8 mouse cellular contexts compared by ENCODE assay signal in the genomic region with DNA sequence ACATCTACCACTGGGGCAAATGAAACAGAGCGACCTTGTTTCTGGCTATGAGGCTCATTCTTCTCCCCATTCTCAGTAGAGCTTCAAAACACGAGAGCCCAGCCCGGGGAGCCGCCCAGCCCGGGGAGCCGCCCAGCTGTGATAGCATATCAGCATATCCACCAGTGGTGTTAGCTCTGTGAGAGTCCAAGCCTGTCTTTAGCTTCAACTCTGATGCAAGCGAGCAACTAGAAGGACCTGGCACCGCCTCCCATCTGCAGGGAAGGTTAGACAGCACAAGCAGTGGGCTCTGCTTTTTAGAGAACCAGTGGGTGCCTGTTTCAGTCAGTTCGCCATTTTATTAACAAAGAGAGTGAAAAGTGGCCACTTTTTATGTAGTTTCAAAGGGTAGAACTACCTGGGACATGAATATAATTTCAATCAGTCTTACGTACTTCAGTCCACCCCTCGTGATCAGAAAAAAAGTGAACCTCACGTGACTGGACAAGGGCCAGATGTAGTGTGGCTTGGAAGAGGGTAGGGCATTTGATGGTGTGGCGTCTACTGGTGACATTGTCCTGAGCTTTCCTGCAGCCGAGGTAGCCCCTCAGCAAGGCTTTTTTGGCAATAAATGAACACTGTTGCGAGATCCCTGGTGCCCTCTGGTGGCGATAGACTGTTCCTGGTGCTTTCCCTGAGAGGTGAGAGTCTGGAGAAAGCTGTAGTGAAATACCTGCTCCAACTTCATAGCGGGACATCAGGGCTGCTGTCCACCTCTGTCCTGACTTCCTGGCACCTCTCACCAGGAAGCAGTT.
A peak's percentile ranks its signal among the peaks of the same experiment; 100 is the strongest.
DNase-seq lines count a peak whose midpoint lies in the region; ATAC-seq and TF ChIP-seq lines count a peak whose summit lies in the region.

No protein-coding gene starts in this region.

- no peak overlapping the region for H3K4me2 ChIP-seq in intestine, embryonic 14.5 days (ENCODE audit: low read length)
- H3K4me2 ChIP-seq in intestine, embryonic 16.5 days (ENCODE audit: low read depth, low read length) = no peak overlapping the region

- no peaks in the 10 kb centered on the region for H3K4me1 ChIP-seq in intestine, embryonic 14.5 days (replicated peaks; ENCODE audit: control insufficient read depth, insufficient read depth, low read length)
- no peaks in the 10 kb centered on the region for H3K4me1 ChIP-seq in intestine, embryonic 16.5 days (ENCODE audit: control insufficient read depth, insufficient read depth, low read length)
- H3K4me1 ChIP-seq in cortical plate, adult 2 months (ENCODE audit: control insufficient read depth, insufficient read depth, low read length) = peaks cover 2% of the 10 kb centered on the region; the same call in 1 of the 2 replicates
- H3K4me1 ChIP-seq in limb, embryonic 10.5 days = no peaks in the 10 kb centered on the region

- TF ChIP-seq CTCF in Patski (IDR thresholded peaks at IDR 0.05) = peak; percentile 64
- peak; percentile 66 for TF ChIP-seq CTCF in cortical plate, adult 2 months (IDR thresholded peaks at IDR 0.05; ENCODE audit: extremely low read depth, insufficient read depth, low read length)

- POLR2A ChIA-PET in Patski (lab: Charles Lee) = no interaction called here

- 48% methylated on average over 17 of the region's 17 CpGs for WGBS in intestine, embryonic 14.5 days
- 45% methylated on average over 17 of the region's 17 CpGs for WGBS in intestine, embryonic 16.5 days
- WGBS in limb, embryonic 10.5 days = 48% methylated on average over 17 of the region's 17 CpGs

- in situ Hi-C loops in Patski (cut with MboI; ENCODE audit: low pct_unique_long_range_greater_than_20kb) = no loop called here

- no peaks in the 10 kb centered on the region for H3K9me3 ChIP-seq in intestine, embryonic 14.5 days (ENCODE audit: control insufficient read depth, low read length)
- no peaks in the 10 kb centered on the region for H3K9me3 ChIP-seq in intestine, embryonic 16.5 days (ENCODE audit: control insufficient read depth, low read length)
- H3K9me3 ChIP-seq in limb, embryonic 10.5 days (replicated peaks) = no peaks in the 10 kb centered on the region

- no peaks in the 10 kb centered on the region for H3K36me3 ChIP-seq in intestine, embryonic 14.5 days (ENCODE audit: control insufficient read depth, insufficient read depth, low read length)
- H3K36me3 ChIP-seq in intestine, embryonic 16.5 days (ENCODE audit: control insufficient read depth, insufficient read depth, low read length) = no peaks in the 10 kb centered on the region
- no peaks in the 10 kb centered on the region for H3K36me3 ChIP-seq in limb, embryonic 10.5 days

- ATAC-seq in intestine, embryonic 14.5 days (replicated peaks; ENCODE audit: low FRiP score, low TSS enrichment, low read depth) = no peak
- ATAC-seq in intestine, embryonic 16.5 days = no peak; the same call in 1 of the 2 replicates
- no peak for ATAC-seq in Patski

- no peak for TF ChIP-seq POLR2A in cortical plate, adult 2 months (IDR thresholded peaks at IDR 0.05; ENCODE audit: extremely low read depth, insufficient read depth, low read length)

- H3K27me3 ChIP-seq in intestine, embryonic 14.5 days (replicated peaks; ENCODE audit: control insufficient read depth, insufficient read depth, low read length) = no peaks in the 10 kb centered on the region
- H3K27me3 ChIP-seq in intestine, embryonic 16.5 days (replicated peaks; ENCODE audit: control insufficient read depth, insufficient read depth, low read length) = no peaks in the 10 kb centered on the region
- H3K27me3 ChIP-seq in Patski = peaks cover 39% of the 10 kb centered on the region
- H3K27me3 ChIP-seq in limb, embryonic 10.5 days (ENCODE audit: low read depth, poor library complexity, severe bottlenecking) = no peaks in the 10 kb centered on the region

- no peak overlapping the region for H3K27ac ChIP-seq in intestine, embryonic 14.5 days (ENCODE audit: low read depth)
- no peak overlapping the region for H3K27ac ChIP-seq in intestine, embryonic 16.5 days (ENCODE audit: low read length)
- 0 out of 2 replicates have a peak overlapping the region, but pooled peaks have one; percentile 25 for H3K27ac ChIP-seq in cortical plate, adult 2 months (ENCODE audit: insufficient read depth, low read length)
- H3K27ac ChIP-seq in limb, embryonic 10.5 days = no peak overlapping the region

- intact Hi-C loops in heart, postnatal 14 days (cut with DNase I) = loop anchor here (10.0 kb wide), 1 partner anchor 56 kb away; no protein-coding TSS in a partner anchor

- CTCF ChIA-PET in Patski (lab: Charles Lee) = no interaction called here

- no peak overlapping the region for H3K9ac ChIP-seq in intestine, embryonic 14.5 days (ENCODE audit: low read length)
- no peak overlapping the region for H3K9ac ChIP-seq in intestine, embryonic 16.5 days (ENCODE audit: low read depth, low read length)

- DNase-seq in intestine, embryonic 14.5 days (ENCODE audit: low spot score) = peak; percentile 79
- no peak for DNase-seq in Patski (ENCODE audit: low read depth, low spot score)
- DNase-seq in heart, postnatal 14 days = peak; percentile 20 to 51
- DNase-seq in limb, embryonic 10.5 days (ENCODE audit: low spot score) = peak; percentile 73
- peak; percentile 17 for DNase-seq in naive thymus-derived CD4-positive, alpha-beta T cell, adult 2 months (ENCODE audit: low read depth)
- DNase-seq in yolk sac, embryonic 10.5 days (ENCODE audit: low spot score) = peak; percentile 7

- no peak overlapping the region for H3K4me3 ChIP-seq in intestine, embryonic 14.5 days (ENCODE audit: low read depth, low read length)
- no peak overlapping the region for H3K4me3 ChIP-seq in intestine, embryonic 16.5 days (ENCODE audit: low read length)
- no peak overlapping the region for H3K4me3 ChIP-seq in cortical plate, adult 2 months (ENCODE audit: insufficient read depth, low read length)
- no peak overlapping the region for H3K4me3 ChIP-seq in limb, embryonic 10.5 days
